Mouse (Mus musculus) embryonic facial prominence, embryonic 10.5 days (tissue): ENCODE measurements at regions not wholly inside any gene's neighbourhood (a gene's known extent, or its start where the extent isn't known, plus 50 kb on each side); places are given as distances from the start of the nearest gene placed in this dataset.

Experiments used
- DNase-seq: peaks from one replicate; pipeline ENCODE4 v3.0.0-alpha.2; 2017; ENCODE audit warnings: low spot score
- H3K27ac ChIP-seq: fragments of 300-500 bp; sonication (generic); replicated peaks from 2 replicates; pipeline ENCODE4 v1.5.1; 2016; ENCODE audit warnings: mild to moderate bottlenecking
- H3K27me3 ChIP-seq: fragments of 300-500 bp; sonication (generic); replicated peaks from 2 replicates; pipeline ENCODE4 v1.6.1; 2016; ENCODE audit warnings: low read depth, mild to moderate bottlenecking; ENCODE audit not compliant: poor library complexity, severe bottlenecking
- H3K36me3 ChIP-seq: fragments of 300-500 bp; sonication (generic); replicated peaks from 2 replicates; pipeline ENCODE4 v1.6.1; 2016; ENCODE audit warnings: mild to moderate bottlenecking, moderate library complexity
- H3K4me1 ChIP-seq: fragments of 300-500 bp; sonication (generic); 2 replicates; pipeline ENCODE4 v1.6.1; 2016
- H3K4me3 ChIP-seq: fragments of 300-500 bp; sonication (generic); 2 replicates; pipeline ENCODE4 v1.5.1; 2016; ENCODE audit warnings: mild to moderate bottlenecking, moderate library complexity
- H3K9me3 ChIP-seq: fragments of 300-500 bp; sonication (generic); 2 replicates; pipeline ENCODE4 v1.6.1; 2016; ENCODE audit warnings: mild to moderate bottlenecking
- WGBS: fragments of 180-500 bp; shearing (Covaris S2); methylation state at CpG from one replicate; pipeline ENCODE4 v1.1.7; 2016; 5-methylcytosine and 5-hydroxymethylcytosine counted together

GRCm38 (mm10) chr12:86579716-86580115, 98.8 kb upstream of the Vash1 start:
- Histone ChIP-seq H3K4me1 (no peaks in the 10 kb centered on the region), H3K36me3 (no peaks in the 10 kb centered on the region), H3K9me3 (no peaks in the 10 kb centered on the region), H3K27me3 (no peaks in the 10 kb centered on the region), H3K27ac (no peak overlapping the region), H3K4me3 (no peak overlapping the region)
- DNase-seq: no peak
- WGBS: 83% methylated on average over 2 of the region's 2 CpGs

DNA sequence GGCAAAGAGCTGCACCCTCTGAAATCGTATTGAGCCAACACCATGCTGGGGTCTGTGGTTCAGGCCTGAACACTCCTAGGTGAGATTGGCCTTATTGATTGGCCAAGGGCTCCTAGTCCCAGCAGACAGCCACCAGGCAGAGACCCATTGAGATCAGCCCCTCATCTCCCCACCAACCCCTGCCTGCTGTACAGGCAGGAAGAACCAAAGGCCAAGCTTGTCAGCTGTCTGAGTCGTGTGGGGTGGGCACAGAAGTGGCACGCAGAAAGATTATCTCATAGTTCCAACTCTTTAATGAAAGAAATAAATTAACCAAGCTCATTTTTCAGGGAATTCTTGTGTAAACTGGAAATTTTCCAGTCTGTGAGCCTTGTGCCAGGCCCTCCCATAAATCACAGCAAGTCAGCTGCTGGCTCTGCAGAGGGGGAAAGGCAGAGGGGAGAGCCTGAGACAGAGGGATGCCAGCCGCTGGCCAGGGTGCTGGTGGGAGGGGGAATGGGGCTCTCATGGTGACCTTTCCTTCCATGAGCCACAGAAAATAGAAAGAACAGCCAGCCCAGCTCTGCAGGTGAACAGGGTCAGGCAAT, 98.3 kb upstream of the Vash1 start:
- 73% methylated on average over 4 of the region's 4 CpGs for WGBS
- Histone ChIP-seq H3K36me3 (no peaks in the 10 kb centered on the region), H3K27me3 (no peaks in the 10 kb centered on the region)

GRCm38 (mm10) chr12:86582076-86582475, 96.4 kb upstream of the Vash1 start:
- Histone ChIP-seq H3K27ac (no peak overlapping the region), H3K9me3 (no peaks in the 10 kb centered on the region), H3K36me3 (no peaks in the 10 kb centered on the region), H3K27me3 (no peaks in the 10 kb centered on the region), H3K4me3 (no peak overlapping the region), H3K4me1 (no peaks in the 10 kb centered on the region)
- 79% methylated on average over 3 of the region's 3 CpGs for WGBS
- no peak for DNase-seq

More for the DNA sequence above, 98.3 kb upstream of the Vash1 start:
- no peak overlapping the region for H3K4me3 ChIP-seq
- no peak overlapping the region for H3K27ac ChIP-seq
- no peaks in the 10 kb centered on the region for H3K4me1 ChIP-seq
- no peak for DNase-seq
- no peaks in the 10 kb centered on the region for H3K9me3 ChIP-seq

DNA sequence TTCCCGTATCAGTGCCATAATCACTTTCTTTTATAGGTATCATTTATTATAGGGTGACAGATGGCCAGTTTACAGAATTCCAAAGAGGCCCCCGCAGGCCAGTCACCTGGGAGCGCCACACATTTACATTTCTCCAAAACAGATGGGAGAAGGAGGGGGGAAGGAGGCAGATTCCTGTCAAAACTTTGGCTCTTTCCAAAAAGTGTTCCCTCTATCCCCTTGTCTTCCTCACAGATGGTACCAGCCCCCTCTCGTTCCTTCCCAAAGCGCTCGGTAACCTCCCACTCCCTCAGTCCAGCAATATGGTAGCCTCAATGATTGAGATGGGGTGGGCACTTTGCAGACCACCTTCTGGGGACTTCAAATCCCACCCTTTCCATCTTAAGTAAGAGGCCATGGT, 90.5 kb upstream of the Vash1 start:
- Histone ChIP-seq H3K27ac (no peak overlapping the region), H3K4me3 (no peak overlapping the region), H3K27me3 (no peaks in the 10 kb centered on the region), H3K36me3 (no peaks in the 10 kb centered on the region), H3K4me1 (no peaks in the 10 kb centered on the region), H3K9me3 (no peaks in the 10 kb centered on the region)
- no peak for DNase-seq
- WGBS: 91% methylated on average over 6 of the region's 6 CpGs

DNA sequence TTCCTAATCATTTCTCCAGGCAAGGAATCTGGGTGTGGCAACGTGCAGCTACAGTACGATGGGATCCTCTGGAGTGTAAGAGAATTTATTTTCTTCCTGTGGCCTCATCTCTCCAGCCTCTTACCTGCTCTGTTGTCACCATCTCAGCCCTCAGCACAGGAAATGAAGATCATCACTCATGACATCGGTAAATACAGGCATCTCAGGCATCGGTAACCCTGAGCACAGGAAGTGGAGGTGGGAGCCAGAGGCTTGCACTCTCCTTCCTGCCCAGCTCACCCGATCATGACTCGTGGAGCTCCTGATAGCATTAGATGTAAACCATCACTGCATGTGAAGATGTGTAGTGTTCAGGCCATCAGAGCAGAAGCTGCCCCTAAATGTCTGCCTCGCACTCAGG, 86.0 kb upstream of the Vash1 start:
- Histone ChIP-seq H3K9me3 (no peaks in the 10 kb centered on the region), H3K4me3 (no peak overlapping the region), H3K36me3 (no peaks in the 10 kb centered on the region), H3K4me1 (no peaks in the 10 kb centered on the region), H3K27ac (no peak overlapping the region), H3K27me3 (no peaks in the 10 kb centered on the region)
- DNase-seq: no peak
- 83% methylated on average over 7 of the region's 7 CpGs for WGBS

DNA sequence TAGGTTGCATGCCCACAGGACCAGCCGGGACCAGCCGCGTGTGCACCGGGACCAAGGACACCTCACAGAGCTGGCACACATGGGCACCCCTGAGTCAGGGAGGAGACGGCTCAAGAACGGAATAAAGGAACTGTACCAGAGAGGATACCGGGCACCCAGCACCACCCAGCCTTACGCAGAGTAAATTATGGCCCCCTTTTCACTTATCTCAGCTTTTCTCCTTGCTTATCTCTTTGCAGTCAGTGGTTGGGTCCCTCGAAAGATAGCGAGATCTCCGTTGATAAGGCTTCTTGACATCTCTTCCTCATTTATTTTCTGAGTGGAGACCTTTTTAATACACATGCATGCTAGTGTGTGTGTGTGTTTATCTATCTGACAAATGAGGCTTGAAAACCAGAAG, 83.9 kb upstream of the Vash1 start:
- 95% methylated on average over 11 of the region's 11 CpGs for WGBS
- DNase-seq: no peak
- Histone ChIP-seq H3K4me1 (no peaks in the 10 kb centered on the region), H3K4me3 (no peak overlapping the region), H3K9me3 (no peaks in the 10 kb centered on the region), H3K27me3 (no peaks in the 10 kb centered on the region), H3K36me3 (no peaks in the 10 kb centered on the region), H3K27ac (no peak overlapping the region)

GRCm38 (mm10) chr12:86600041-86600440, 78.5 kb upstream of the Vash1 start:
- Histone ChIP-seq H3K4me3 (no peak overlapping the region), H3K9me3 (no peaks in the 10 kb centered on the region), H3K27me3 (no peaks in the 10 kb centered on the region), H3K36me3 (no peaks in the 10 kb centered on the region), H3K4me1 (no peaks in the 10 kb centered on the region), H3K27ac (no peak overlapping the region)
- DNase-seq: no peak
- 27% methylated on average over 1 of the region's 1 CpGs for WGBS

- DNase-seq: no peak
- no peaks in the 10 kb centered on the region for H3K4me1 ChIP-seq
- no peaks in the 10 kb centered on the region for H3K36me3 ChIP-seq
- H3K27ac ChIP-seq: no peak overlapping the region
- 91% methylated on average over 5 of the region's 5 CpGs for WGBS
- no peak overlapping the region for H3K4me3 ChIP-seq
- H3K27me3 ChIP-seq: no peaks in the 10 kb centered on the region
- no peaks in the 10 kb centered on the region for H3K9me3 ChIP-seq
Measured at GRCm38 (mm10) chr12:86603521-86603920, 75.0 kb upstream of the Vash1 start.

GRCm38 (mm10) chr12:86612431-86613040, 66.0 kb upstream of the Vash1 start:
- Histone ChIP-seq H3K36me3 (no peaks in the 10 kb centered on the region), H3K9me3 (no peaks in the 10 kb centered on the region), H3K27me3 (no peaks in the 10 kb centered on the region), H3K27ac (no peak overlapping the region), H3K4me3 (no peak overlapping the region), H3K4me1 (peaks cover 4% of the 10 kb centered on the region; the same call in 1 of the 2 replicates)
- WGBS: 61% methylated on average over 9 of the region's 9 CpGs
- no peak for DNase-seq

DNA sequence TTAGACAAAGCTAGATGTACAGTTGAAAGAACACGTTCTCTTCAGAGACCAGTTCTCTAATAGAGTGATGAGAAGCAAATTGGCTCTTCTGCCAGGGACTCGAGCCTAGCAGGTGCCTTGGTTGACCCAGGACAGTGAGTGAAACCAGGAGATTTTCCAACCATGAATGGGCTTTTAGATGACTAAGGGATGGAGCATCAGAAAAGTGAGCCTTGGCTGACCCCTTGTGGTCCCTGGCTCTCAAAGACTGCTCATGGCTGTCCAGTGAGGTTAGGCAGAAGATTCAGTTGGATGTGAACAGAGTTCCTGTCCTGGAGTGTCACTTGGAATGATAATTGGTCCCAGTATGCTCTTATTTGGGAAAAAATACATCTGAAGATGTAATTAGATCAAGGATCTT, 64.3 kb upstream of the Vash1 start:
- Histone ChIP-seq H3K27me3 (no peaks in the 10 kb centered on the region), H3K27ac (no peak overlapping the region), H3K9me3 (no peaks in the 10 kb centered on the region), H3K36me3 (no peaks in the 10 kb centered on the region), H3K4me1 (peaks cover 4% of the 10 kb centered on the region; the same call in 1 of the 2 replicates), H3K4me3 (no peak overlapping the region)
- DNase-seq: peak; percentile 41
- 46% methylated on average over 2 of the region's 2 CpGs for WGBS

DNA sequence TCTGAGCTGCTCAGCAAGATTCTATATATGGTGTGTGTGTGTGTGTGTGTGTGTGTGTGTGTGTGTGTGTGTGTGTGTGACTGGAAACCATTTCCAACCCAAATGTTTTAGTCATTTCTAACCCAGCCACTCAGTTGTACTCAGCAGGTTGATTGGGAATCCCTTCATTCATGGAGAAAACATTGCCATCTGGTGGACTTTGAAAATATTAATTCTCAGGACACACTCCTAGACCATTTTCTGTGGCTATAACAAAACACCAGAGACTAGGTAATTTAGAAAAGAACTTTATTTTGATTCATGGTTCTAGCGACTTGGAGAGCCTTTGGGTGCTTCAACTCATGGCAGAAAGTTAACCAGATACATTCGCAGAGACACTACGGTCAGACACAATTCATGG, 62.2 kb upstream of the Vash1 start:
- 80% methylated on average over 3 of the region's 3 CpGs for WGBS
- Histone ChIP-seq H3K4me1 (peaks cover 4% of the 10 kb centered on the region; the same call in 1 of the 2 replicates), H3K27ac (no peak overlapping the region), H3K27me3 (no peaks in the 10 kb centered on the region), H3K4me3 (no peak overlapping the region), H3K9me3 (no peaks in the 10 kb centered on the region), H3K36me3 (no peaks in the 10 kb centered on the region)
- DNase-seq: no peak

GRCm38 (mm10) chr12:86624195-86624594, 54.3 kb upstream of the Vash1 start:
- no peaks in the 10 kb centered on the region for H3K27me3 ChIP-seq
- no peak overlapping the region for H3K27ac ChIP-seq
- no peak for DNase-seq
- no peaks in the 10 kb centered on the region for H3K4me1 ChIP-seq
- WGBS: 80% methylated on average over 2 of the region's 2 CpGs
- no peaks in the 10 kb centered on the region for H3K9me3 ChIP-seq
- H3K4me3 ChIP-seq: no peak overlapping the region
- no peaks in the 10 kb centered on the region for H3K36me3 ChIP-seq

- 61% methylated on average over 3 of the region's 3 CpGs for WGBS
Measured at GRCm38 (mm10) chr12:86626684-86627083, 51.8 kb upstream of the Vash1 start.

More at GRCm38 (mm10) chr12:86626684-86627083, 51.8 kb upstream of the Vash1 start:
- Histone ChIP-seq H3K9me3 (no peaks in the 10 kb centered on the region), H3K36me3 (no peaks in the 10 kb centered on the region), H3K27me3 (no peaks in the 10 kb centered on the region), H3K4me1 (no peaks in the 10 kb centered on the region), H3K4me3 (no peak overlapping the region), H3K27ac (no peak overlapping the region)
- DNase-seq: no peak
